Mouse (Mus musculus): ENCODE measurements around the gene Med8. TPM values are rescaled to one million over a fixed set of nuclear protein-coding genes. Genes with fewer than 3 reads are reported as not detected.
A peak's percentile ranks its signal among the peaks of the same experiment; 100 is the strongest.

The Med8 gene
- polyA plus RNA-seq, 1 experiment from 2014 or later = 167 TPM

DNA sequence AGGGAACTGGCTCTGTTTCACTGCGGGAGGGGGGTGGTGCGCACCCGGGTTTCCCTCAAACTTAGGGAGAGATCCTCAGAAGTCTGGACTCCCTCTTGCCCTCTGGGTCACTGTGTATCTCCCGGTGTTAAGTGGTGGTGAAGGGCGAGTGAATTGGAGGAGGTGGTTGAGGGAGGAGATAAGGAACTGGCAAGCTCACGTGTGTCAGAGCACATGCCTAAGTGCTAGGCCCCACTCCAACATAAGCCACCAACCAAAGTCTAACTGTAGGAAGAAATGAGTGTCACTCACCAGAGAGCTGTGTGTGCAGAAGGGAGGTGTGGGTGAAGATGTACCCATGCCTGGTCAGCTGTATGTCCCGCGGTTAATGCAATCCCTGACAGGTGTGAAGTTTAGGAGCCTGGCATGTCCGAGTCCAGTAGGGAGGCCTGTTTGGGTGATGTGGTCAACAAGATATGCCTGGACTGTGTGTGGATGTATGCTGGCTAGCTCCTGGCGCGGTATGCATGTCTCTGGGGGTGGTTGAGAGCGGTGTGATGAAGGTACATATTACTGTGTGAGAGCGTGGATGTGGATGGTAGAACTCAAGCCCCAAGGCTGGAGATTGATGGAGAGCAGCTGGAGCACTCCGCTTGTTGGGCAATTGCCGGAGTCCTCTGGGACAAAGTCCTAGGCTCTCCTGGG, 19.5 kb downstream of the Med8 start:
- Histone ChIP-seq H3K4me1 (ENCODE audit: control insufficient read depth, insufficient read depth, low read length) (no peaks in the 10 kb centered on the region), H3K36me3 (replicated peaks; ENCODE audit: control insufficient read depth, insufficient read depth, low read depth, low read length) (peaks cover 6% of the 10 kb centered on the region; the same call in 1 of the 2 replicates), H3K4me2 (ENCODE audit: low read depth, low read length) (peak overlapping the region; percentile 86), H3K9me3 (replicated peaks; ENCODE audit: control insufficient read depth, low read length) (no peaks in the 10 kb centered on the region), H3K27ac (replicated peaks; ENCODE audit: low read depth, low read length) (no peak overlapping the region), H3K4me3 (ENCODE audit: low read depth, low read length) (peak overlapping the region; percentile 66), H3K9ac (replicated peaks; ENCODE audit: low read length) (peak overlapping the region; percentile 70), H3K27me3 (ENCODE audit: control insufficient read depth, insufficient read depth, low read length) (no peaks in the 10 kb centered on the region)
- no peak for DNase-seq (ENCODE audit: low spot score)
- 0 out of 2 replicates have a peak, but pooled peaks have one; percentile 5 for ATAC-seq (replicated peaks; ENCODE audit: insufficient number of reproducible peaks, low FRiP score, low TSS enrichment, low read depth)
- 49% methylated on average over 15 of the region's 15 CpGs for WGBS

DNA sequence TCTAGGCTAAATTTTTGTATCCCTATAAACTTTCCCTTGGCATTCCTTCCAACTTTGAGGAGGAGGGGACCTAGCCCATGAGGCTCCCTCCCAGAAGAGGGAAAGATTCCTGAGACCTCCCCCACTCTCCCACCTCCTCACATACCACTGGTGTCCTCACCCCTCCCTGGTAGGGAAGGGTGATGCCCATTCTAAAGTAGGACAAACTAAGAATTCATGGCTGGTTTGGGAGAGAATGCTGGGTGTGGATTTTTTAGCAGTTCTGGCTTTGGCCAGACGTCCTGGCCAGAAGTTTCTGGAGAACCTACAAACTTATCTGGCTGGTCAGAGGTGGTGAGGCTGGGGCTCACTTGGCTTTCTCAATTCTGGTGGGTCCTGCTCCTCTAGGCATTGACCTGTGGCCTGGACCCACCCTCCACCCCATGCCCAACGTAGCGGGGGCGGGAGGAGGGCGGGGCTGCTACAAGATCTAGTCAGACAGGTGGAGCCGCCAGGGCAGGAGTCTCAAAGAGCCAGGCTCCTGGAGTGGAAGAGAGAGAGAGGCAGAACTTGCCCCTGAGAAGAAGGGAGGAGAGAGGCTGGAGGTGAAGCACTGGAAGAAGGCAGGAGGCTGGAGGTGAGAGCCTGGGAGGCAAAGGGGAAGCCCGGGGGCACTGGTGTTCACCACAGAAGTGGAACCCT, 20.2 kb downstream of the Med8 start:
- DNase-seq (ENCODE audit: low spot score) = no peak
- no peak for ATAC-seq (replicated peaks; ENCODE audit: insufficient number of reproducible peaks, low FRiP score, low TSS enrichment, low read depth)
- no peak overlapping the region for H3K4me2 ChIP-seq (ENCODE audit: low read depth, low read length)
- H3K27ac ChIP-seq (replicated peaks; ENCODE audit: low read depth, low read length) = no peak overlapping the region
- no peaks in the 10 kb centered on the region for H3K27me3 ChIP-seq (ENCODE audit: control insufficient read depth, insufficient read depth, low read length)
- WGBS = 50% methylated on average over 7 of the region's 7 CpGs
- peaks cover 6% of the 10 kb centered on the region; the same call in 1 of the 2 replicates for H3K36me3 ChIP-seq (replicated peaks; ENCODE audit: control insufficient read depth, insufficient read depth, low read depth, low read length)
- H3K9me3 ChIP-seq (replicated peaks; ENCODE audit: control insufficient read depth, low read length) = no peaks in the 10 kb centered on the region
- no peak overlapping the region for H3K4me3 ChIP-seq (ENCODE audit: low read depth, low read length)
- H3K9ac ChIP-seq (replicated peaks; ENCODE audit: low read length) = no peak overlapping the region; the same call in 1 of the 2 replicates
- H3K4me1 ChIP-seq (ENCODE audit: control insufficient read depth, insufficient read depth, low read length) = no peaks in the 10 kb centered on the region

DNA sequence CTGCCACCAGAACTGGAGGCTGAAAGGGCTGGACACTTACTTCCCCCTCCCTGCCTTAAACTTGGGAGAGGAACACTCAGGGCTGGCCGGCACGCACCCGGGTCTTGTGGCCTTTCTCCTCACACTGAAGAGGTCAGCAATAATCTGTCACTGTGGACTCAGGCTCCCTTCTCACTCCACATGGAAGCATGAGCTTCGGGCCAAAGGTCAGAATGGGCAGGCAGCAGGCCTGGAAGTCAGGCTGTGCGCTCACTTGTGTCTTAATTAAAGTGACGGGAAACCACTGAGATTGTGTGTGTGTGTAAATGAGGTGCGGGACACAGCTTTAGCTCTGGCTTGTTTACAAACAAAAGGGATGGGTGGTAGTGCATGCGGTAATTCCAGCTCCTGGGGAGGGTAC, 23.2 kb downstream of the Med8 start:
- ATAC-seq (replicated peaks; ENCODE audit: insufficient number of reproducible peaks, low FRiP score, low TSS enrichment, low read depth) (no peak), DNase-seq (ENCODE audit: low spot score) (no peak)
- Histone ChIP-seq H3K9ac (replicated peaks; ENCODE audit: low read length) (no peak overlapping the region), H3K27me3 (ENCODE audit: control insufficient read depth, insufficient read depth, low read length) (no peaks in the 10 kb centered on the region), H3K4me3 (ENCODE audit: low read depth, low read length) (no peak overlapping the region), H3K9me3 (replicated peaks; ENCODE audit: control insufficient read depth, low read length) (no peaks in the 10 kb centered on the region), H3K27ac (replicated peaks; ENCODE audit: low read depth, low read length) (no peak overlapping the region), H3K4me1 (ENCODE audit: control insufficient read depth, insufficient read depth, low read length) (peaks cover 2% of the 10 kb centered on the region; the same call in 1 of the 2 replicates), H3K36me3 (replicated peaks; ENCODE audit: control insufficient read depth, insufficient read depth, low read depth, low read length) (peaks cover 6% of the 10 kb centered on the region; the same call in 1 of the 2 replicates), H3K4me2 (ENCODE audit: low read depth, low read length) (no peak overlapping the region)
- WGBS = 69% methylated on average over 8 of the region's 8 CpGs

DNA sequence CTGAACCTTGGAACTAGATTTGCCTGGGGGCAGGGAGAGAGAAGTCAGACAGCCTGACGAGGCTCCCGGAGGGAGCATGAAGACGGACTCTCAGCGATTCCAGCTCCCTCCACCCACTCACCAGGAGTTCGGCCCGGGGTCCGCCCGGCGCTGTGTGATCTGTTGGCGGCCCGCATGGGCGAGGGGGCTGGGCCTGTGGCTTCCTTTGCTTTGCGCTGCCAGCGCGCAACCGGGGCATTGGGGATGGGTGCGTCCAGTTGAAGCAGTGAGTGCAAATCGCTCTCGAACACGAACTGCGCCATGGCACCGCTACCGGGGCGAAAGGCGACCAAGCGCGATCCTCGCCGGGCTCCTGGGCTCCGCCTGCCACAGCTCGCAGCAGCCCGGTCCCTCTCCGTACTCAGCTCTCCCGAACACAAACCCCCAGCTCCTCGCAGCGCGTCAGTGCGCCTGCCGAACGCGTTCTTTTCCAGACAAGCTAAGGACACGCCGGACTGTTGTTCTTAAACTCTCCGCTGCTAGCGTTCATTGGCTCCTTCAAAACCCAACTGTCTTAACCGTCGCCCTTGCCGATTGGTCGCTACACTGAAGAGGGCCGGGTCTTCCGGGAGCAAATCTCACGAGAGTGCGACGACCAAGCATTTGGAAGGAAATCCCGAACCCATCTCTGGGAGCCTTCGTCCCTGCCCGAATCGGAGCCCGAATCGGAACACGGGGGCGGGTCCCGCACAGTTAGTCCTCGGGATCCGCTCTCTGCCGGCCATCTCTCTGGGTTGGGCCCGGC, 27.9 kb downstream of the Med8 start, which contains the start of gene Cdc20:
TSS of gene Cdc20 (minus strand) at position 533 of the 784 bp plus-strand sequence.
- DNase-seq (ENCODE audit: low spot score) = peak; percentile 97
- Histone ChIP-seq H3K27ac (replicated peaks; ENCODE audit: low read depth, low read length) (peak within 1 kb of the TSS; percentile 86), H3K27me3 (ENCODE audit: control insufficient read depth, insufficient read depth, low read length) (no peaks in the 10 kb centered on the region), H3K4me1 (ENCODE audit: control insufficient read depth, insufficient read depth, low read length) (peaks cover 2% of the 10 kb centered on the region; the same call in 1 of the 2 replicates), H3K4me2 (ENCODE audit: low read depth, low read length) (peak within 1 kb of the TSS; percentile 89), H3K4me3 (ENCODE audit: low read depth, low read length) (peak within 1 kb of the TSS; percentile 78), H3K36me3 (replicated peaks; ENCODE audit: control insufficient read depth, insufficient read depth, low read depth, low read length) (peaks cover 3% of the 10 kb centered on the region; the same call in 1 of the 2 replicates), H3K9ac (replicated peaks; ENCODE audit: low read length) (peak within 1 kb of the TSS; percentile 79), H3K9me3 (replicated peaks; ENCODE audit: control insufficient read depth, low read length) (no peaks in the 10 kb centered on the region)
- WGBS = under 1% methylated on average over 67 of the region's 67 CpGs
- peak; percentile 93 for ATAC-seq (replicated peaks; ENCODE audit: insufficient number of reproducible peaks, low FRiP score, low TSS enrichment, low read depth)

DNA sequence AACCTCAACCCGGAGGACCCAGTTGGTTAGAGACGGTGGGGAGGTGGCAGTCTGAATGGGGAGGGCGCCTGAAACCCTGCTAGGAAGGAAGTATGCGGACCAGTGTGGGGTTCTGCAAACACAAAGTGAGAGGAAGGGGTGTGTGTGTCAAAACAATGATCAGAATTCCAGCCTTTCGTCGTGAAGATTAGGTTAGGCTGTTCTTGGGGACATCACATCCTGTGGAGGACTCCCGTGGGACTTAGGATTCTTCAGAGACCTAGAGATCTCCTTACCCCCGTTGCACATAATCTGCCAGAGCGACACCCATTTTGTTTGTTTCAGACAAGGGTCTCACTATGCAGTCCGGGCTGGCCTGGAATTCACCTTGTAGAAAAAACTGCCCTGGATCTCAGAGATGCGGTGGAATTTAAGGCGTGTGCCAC, 28.7 kb downstream of the Med8 start:
- WGBS = 11% methylated on average over 12 of the region's 12 CpGs

DNA sequence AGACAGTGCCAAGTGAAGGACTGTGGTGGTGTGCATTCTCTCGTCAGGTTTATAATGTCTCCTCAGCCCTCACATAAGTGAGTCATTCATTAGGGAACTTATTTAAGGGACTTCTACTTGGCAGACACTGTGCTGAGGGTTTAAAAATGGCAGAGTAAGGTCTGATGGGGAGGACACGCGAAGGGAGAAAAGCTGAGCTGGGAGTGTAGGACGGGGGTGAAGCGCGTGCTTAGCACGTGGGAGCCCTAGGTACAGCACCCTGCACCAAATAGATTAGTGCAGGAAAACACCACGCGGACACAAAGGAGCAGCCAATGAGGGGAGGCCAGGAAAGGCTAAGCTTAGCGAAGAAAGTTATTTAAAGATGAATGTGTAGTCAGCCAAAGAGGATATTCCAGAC, 36.0 kb downstream of the Med8 start:
- ATAC-seq (replicated peaks; ENCODE audit: insufficient number of reproducible peaks, low FRiP score, low TSS enrichment, low read depth) (no peak), DNase-seq (ENCODE audit: low spot score) (no peak)
- Histone ChIP-seq H3K4me2 (ENCODE audit: low read depth, low read length) (no peak overlapping the region), H3K27ac (replicated peaks; ENCODE audit: low read depth, low read length) (no peak overlapping the region), H3K27me3 (ENCODE audit: control insufficient read depth, insufficient read depth, low read length) (no peaks in the 10 kb centered on the region), H3K36me3 (replicated peaks; ENCODE audit: control insufficient read depth, insufficient read depth, low read depth, low read length) (no peaks in the 10 kb centered on the region), H3K9me3 (replicated peaks; ENCODE audit: control insufficient read depth, low read length) (no peaks in the 10 kb centered on the region), H3K9ac (replicated peaks; ENCODE audit: low read length) (no peak overlapping the region), H3K4me3 (ENCODE audit: low read depth, low read length) (no peak overlapping the region), H3K4me1 (ENCODE audit: control insufficient read depth, insufficient read depth, low read length) (no peaks in the 10 kb centered on the region)
- 87% methylated on average over 10 of the region's 10 CpGs for WGBS

More for the DNA sequence above, 28.7 kb downstream of the Med8 start:
- Histone ChIP-seq H3K9ac (replicated peaks; ENCODE audit: low read length) (peak overlapping the region; percentile 79), H3K27ac (replicated peaks; ENCODE audit: low read depth, low read length) (peak overlapping the region; percentile 86), H3K9me3 (replicated peaks; ENCODE audit: control insufficient read depth, low read length) (no peaks in the 10 kb centered on the region), H3K27me3 (ENCODE audit: control insufficient read depth, insufficient read depth, low read length) (no peaks in the 10 kb centered on the region), H3K4me2 (ENCODE audit: low read depth, low read length) (peak overlapping the region; percentile 89), H3K4me1 (ENCODE audit: control insufficient read depth, insufficient read depth, low read length) (peaks cover 2% of the 10 kb centered on the region; the same call in 1 of the 2 replicates), H3K4me3 (ENCODE audit: low read depth, low read length) (peak overlapping the region; percentile 78), H3K36me3 (replicated peaks; ENCODE audit: control insufficient read depth, insufficient read depth, low read depth, low read length) (no peaks in the 10 kb centered on the region; the same call in 1 of the 2 replicates)
- ATAC-seq (replicated peaks; ENCODE audit: insufficient number of reproducible peaks, low FRiP score, low TSS enrichment, low read depth) (no peak), DNase-seq (ENCODE audit: low spot score) (peak; percentile 45)

DNA sequence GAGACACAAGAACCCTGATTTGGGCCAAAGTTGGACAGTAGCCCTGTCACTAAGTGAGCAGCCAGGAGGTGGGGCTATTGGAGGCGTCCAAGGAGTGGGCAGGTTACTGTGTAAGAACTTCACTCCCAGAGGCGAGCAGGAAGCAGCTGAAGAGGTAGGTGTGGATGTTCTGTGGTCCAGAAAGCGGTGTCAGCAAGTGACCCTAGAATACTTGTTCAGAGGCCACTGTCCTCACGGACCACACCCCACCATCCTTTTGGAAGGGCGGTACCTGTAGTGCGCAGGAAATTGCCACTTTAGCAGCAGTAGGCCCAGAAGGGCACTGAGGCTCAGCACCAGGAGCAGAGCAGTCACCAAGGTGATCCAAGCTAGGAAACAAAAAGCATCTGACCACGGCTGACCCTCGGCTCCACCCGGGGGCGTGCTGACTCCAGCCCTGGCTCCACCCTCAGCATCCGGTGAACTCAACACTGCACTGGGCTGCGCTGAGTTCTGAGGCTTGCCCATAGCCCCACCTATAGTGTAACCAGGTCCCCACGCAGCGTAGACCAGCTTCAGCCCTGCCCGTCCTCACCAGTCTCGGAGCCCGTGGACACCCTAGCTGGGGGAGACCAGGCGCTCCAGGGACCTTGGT, 36.8 kb downstream of the Med8 start:
- no peak overlapping the region for H3K27ac ChIP-seq (replicated peaks; ENCODE audit: low read depth, low read length)

More for the DNA sequence above, 36.8 kb downstream of the Med8 start:
- H3K4me2 ChIP-seq (ENCODE audit: low read depth, low read length) = peak overlapping the region; percentile 89
- no peaks in the 10 kb centered on the region for H3K4me1 ChIP-seq (ENCODE audit: control insufficient read depth, insufficient read depth, low read length)
- H3K9me3 ChIP-seq (replicated peaks; ENCODE audit: control insufficient read depth, low read length) = no peaks in the 10 kb centered on the region
- ATAC-seq (replicated peaks; ENCODE audit: insufficient number of reproducible peaks, low FRiP score, low TSS enrichment, low read depth) (peak; percentile 82), DNase-seq (ENCODE audit: low spot score) (peak; percentile 69)
- WGBS = 12% methylated on average over 18 of the region's 18 CpGs
- H3K9ac ChIP-seq (replicated peaks; ENCODE audit: low read length) = peak overlapping the region; percentile 62
- H3K4me3 ChIP-seq (ENCODE audit: low read depth, low read length) = peak overlapping the region; percentile 44
- no peaks in the 10 kb centered on the region for H3K27me3 ChIP-seq (ENCODE audit: control insufficient read depth, insufficient read depth, low read length)
- H3K36me3 ChIP-seq (replicated peaks; ENCODE audit: control insufficient read depth, insufficient read depth, low read depth, low read length) = no peaks in the 10 kb centered on the region
